Mouse (Mus musculus): ENCODE measurements around the gene C87436. TPM values are rescaled to one million over a fixed set of nuclear protein-coding genes. Genes with fewer than 3 reads are reported as not detected.

C87436 gene
- polyA plus RNA-seq, 1 experiment from 2014 or later = 22.8 TPM

GRCm38 (mm10) chr6:86509194-86509865 lies 71.2 kb downstream of the C87436 start:
- no peak for DNase-seq (ENCODE audit: low spot score)
- no peaks in the 10 kb centered on the region for H3K27me3 ChIP-seq (ENCODE audit: low read depth, poor library complexity, severe bottlenecking)
- 83% methylated on average over 4 of the region's 4 CpGs for WGBS

GRCm38 (mm10) chr6:86509866-86510200 lies 71.7 kb downstream of the C87436 start:
- Histone ChIP-seq H3K27ac (replicated peaks) (no peak overlapping the region), H3K36me3 (no peaks in the 10 kb centered on the region), H3K4me1 (no peaks in the 10 kb centered on the region), H3K27me3 (ENCODE audit: low read depth, poor library complexity, severe bottlenecking) (no peaks in the 10 kb centered on the region), H3K9me3 (replicated peaks) (no peaks in the 10 kb centered on the region), H3K4me3 (no peak overlapping the region)
- 76% methylated on average over 3 of the region's 3 CpGs for WGBS
- DNase-seq (ENCODE audit: low spot score) = no peak

More at GRCm38 (mm10) chr6:86509194-86509865, 71.2 kb downstream of the C87436 start:
- Histone ChIP-seq H3K27ac (replicated peaks) (no peak overlapping the region), H3K36me3 (no peaks in the 10 kb centered on the region), H3K9me3 (replicated peaks) (no peaks in the 10 kb centered on the region), H3K4me3 (no peak overlapping the region), H3K4me1 (no peaks in the 10 kb centered on the region)

GRCm38 (mm10) chr6:86510979-86511378 lies 72.8 kb downstream of the C87436 start:
- H3K36me3 ChIP-seq = no peaks in the 10 kb centered on the region
- H3K4me3 ChIP-seq = no peak overlapping the region
- H3K4me1 ChIP-seq = no peaks in the 10 kb centered on the region
- no peaks in the 10 kb centered on the region for H3K27me3 ChIP-seq (ENCODE audit: low read depth, poor library complexity, severe bottlenecking)
- no peak for DNase-seq (ENCODE audit: low spot score)
- H3K27ac ChIP-seq (replicated peaks) = no peak overlapping the region
- H3K9me3 ChIP-seq (replicated peaks) = no peaks in the 10 kb centered on the region
- WGBS = 82% methylated on average over 4 of the region's 4 CpGs

GRCm38 (mm10) chr6:86513296-86513695 lies 75.1 kb downstream of the C87436 start:
- Histone ChIP-seq H3K27ac (replicated peaks) (no peak overlapping the region), H3K27me3 (ENCODE audit: low read depth, poor library complexity, severe bottlenecking) (no peaks in the 10 kb centered on the region), H3K36me3 (no peaks in the 10 kb centered on the region), H3K4me1 (no peaks in the 10 kb centered on the region), H3K9me3 (replicated peaks) (no peaks in the 10 kb centered on the region), H3K4me3 (no peak overlapping the region)
- no peak for DNase-seq (ENCODE audit: low spot score)
- 93% methylated on average over 4 of the region's 4 CpGs for WGBS

GRCm38 (mm10) chr6:86516021-86516420 lies 77.8 kb downstream of the C87436 start:
- H3K27me3 ChIP-seq (ENCODE audit: low read depth, poor library complexity, severe bottlenecking) = no peaks in the 10 kb centered on the region
- no peak for DNase-seq (ENCODE audit: low spot score)
- H3K9me3 ChIP-seq (replicated peaks) = no peaks in the 10 kb centered on the region
- no peak overlapping the region for H3K4me3 ChIP-seq
- 71% methylated on average over 1 of the region's 1 CpGs for WGBS
- H3K4me1 ChIP-seq = no peaks in the 10 kb centered on the region
- peaks cover 6% of the 10 kb centered on the region for H3K36me3 ChIP-seq
- no peak overlapping the region for H3K27ac ChIP-seq (replicated peaks)

GRCm38 (mm10) chr6:86519767-86520345 lies 81.7 kb downstream of the C87436 start:
- H3K27ac ChIP-seq (replicated peaks) = no peak overlapping the region
- peaks cover 18% of the 10 kb centered on the region for H3K4me1 ChIP-seq
- no peak for DNase-seq (ENCODE audit: low spot score)
- WGBS = 77% methylated on average over 3 of the region's 3 CpGs
- no peaks in the 10 kb centered on the region for H3K9me3 ChIP-seq (replicated peaks)
- no peaks in the 10 kb centered on the region for H3K27me3 ChIP-seq (ENCODE audit: low read depth, poor library complexity, severe bottlenecking)
- no peak overlapping the region for H3K4me3 ChIP-seq
- H3K36me3 ChIP-seq = peaks cover 41% of the 10 kb centered on the region

- peaks cover 48% of the 10 kb centered on the region for H3K36me3 ChIP-seq
- H3K9me3 ChIP-seq (replicated peaks) = no peaks in the 10 kb centered on the region
- peaks cover 23% of the 10 kb centered on the region for H3K4me1 ChIP-seq
- H3K4me3 ChIP-seq = peak overlapping the region; percentile 98
- peak overlapping the region; percentile 59; the same call in 1 of the 2 replicates for H3K27ac ChIP-seq (replicated peaks)
- 82% methylated on average over 5 of the region's 5 CpGs for WGBS
- DNase-seq (ENCODE audit: low spot score) = no peak
- H3K27me3 ChIP-seq (ENCODE audit: low read depth, poor library complexity, severe bottlenecking) = no peaks in the 10 kb centered on the region
These were observed 84.1 kb downstream of the C87436 start for GRCm38 (mm10) chr6:86522001-86522911.

Other genes with a start within 250 kb of the C87436 start
- 1.3 and 1.4 TPM in 2 replicates for gene Tgfa, start 243.2 kb upstream of the C87436 start, polyA plus RNA-seq (2016; fragmentation: Nextera tagmentation; extraction: Ambion mirVana)
- gene Fam136a, start 72.7 kb upstream of the C87436 start, polyA plus RNA-seq (2016; fragmentation: Nextera tagmentation; extraction: Ambion mirVana) = 169 and 196 TPM in 2 replicates
- gene Snrpg, start 67.1 kb upstream of the C87436 start, polyA plus RNA-seq (2016; fragmentation: Nextera tagmentation; extraction: Ambion mirVana) = 799 and 889 TPM in 2 replicates
- gene Pcyox1, start 41.2 kb upstream of the C87436 start, polyA plus RNA-seq (2016; fragmentation: Nextera tagmentation; extraction: Ambion mirVana) = 87.9 and 110 TPM in 2 replicates
- 221 and 253 TPM in 2 replicates for gene Tia1, start 34.2 kb upstream of the C87436 start, polyA plus RNA-seq (2016; fragmentation: Nextera tagmentation; extraction: Ambion mirVana)
- gene Gm44790, start 11.7 kb upstream of the C87436 start, polyA plus RNA-seq (2016; fragmentation: Nextera tagmentation; extraction: Ambion mirVana) = 0.63 and 0.89 TPM in 2 replicates
- gene Pcbp1, start 87.9 kb downstream of the C87436 start, polyA plus RNA-seq (2016; fragmentation: Nextera tagmentation; extraction: Ambion mirVana) = 321 and 408 TPM in 2 replicates
- 0.25 and 0.53 TPM in 2 replicates for gene Asprv1, start 189.8 kb downstream of the C87436 start, polyA plus RNA-seq (2016; fragmentation: Nextera tagmentation; extraction: Ambion mirVana)
- 9.1 and 15.3 TPM in 2 replicates for gene Mxd1, start 230.8 kb downstream of the C87436 start, polyA plus RNA-seq (2016; fragmentation: Nextera tagmentation; extraction: Ambion mirVana)
- 128 and 133 TPM in 2 replicates for gene Snrnp27, start 246.1 kb downstream of the C87436 start, polyA plus RNA-seq (2016; fragmentation: Nextera tagmentation; extraction: Ambion mirVana)

All from midbrain, embryonic 10.5 days (tissue).